ENCODE assay signal across 9 mouse cellular contexts in genomic region chr4:117156372-117156771, GRCm38 (mm10). TPM values are rescaled to one million over a fixed set of nuclear protein-coding genes. Genes with fewer than 3 reads are reported as not detected.
DNase-seq lines count a peak whose midpoint lies in the region; ATAC-seq and TF ChIP-seq lines count a peak whose summit lies in the region.
"Had no signal": no experiment of that assay in that cellular context is flagged by ENCODE, and none has a peak within 500 bp of the region (broad histone marks: within the 10 kb centered on the region; RNA-seq: fewer than 3 reads in every experiment).

No protein-coding gene starts in this region.

- peak overlapping the region; percentile 63 for H3K4me3 ChIP-seq in heart, postnatal 0 days (ENCODE audit: low read depth, low read length)
- peak overlapping the region; percentile 77; the same call in 1 of the 2 replicates for H3K4me3 ChIP-seq in bone marrow macrophage, adult 2 months (ENCODE audit: insufficient read depth, low read length)
- H3K4me3 ChIP-seq in hindbrain, embryonic 16.5 days (ENCODE audit: low read length), result peak overlapping the region; percentile 90
- peak overlapping the region; percentile 97 for H3K4me3 ChIP-seq in midbrain, embryonic 15.5 days

- no peaks in the 10 kb centered on the region for H3K9me3 ChIP-seq in heart, postnatal 0 days (replicated peaks; ENCODE audit: control insufficient read depth, low read length)
- no peaks in the 10 kb centered on the region for H3K9me3 ChIP-seq in hindbrain, embryonic 16.5 days (ENCODE audit: control insufficient read depth, low read length)
- no peaks in the 10 kb centered on the region for H3K9me3 ChIP-seq in midbrain, embryonic 15.5 days

- 0 out of 2 replicates have a peak overlapping the region, but pooled peaks have one; percentile 90 for H3K9ac ChIP-seq in heart, postnatal 0 days (replicated peaks; ENCODE audit: low read depth, low read length)
- H3K9ac ChIP-seq in hindbrain, embryonic 16.5 days (ENCODE audit: low read depth, low read length), result no peak overlapping the region
- H3K9ac ChIP-seq in midbrain, embryonic 15.5 days, result no peak overlapping the region

- DNase-seq in heart, postnatal 0 days (ENCODE audit: low spot score), result no peak
- no peak for DNase-seq in heart, adult 9 months (ENCODE audit: low spot score in 2 of 2)
- no peak for DNase-seq in gastrocnemius, postnatal 25 days

- WGBS in heart, postnatal 0 days, result 31% methylated on average over 6 of the region's 6 CpGs
- 27% methylated on average over 6 of the region's 6 CpGs for WGBS in hindbrain, embryonic 16.5 days
- 28% methylated on average over 6 of the region's 6 CpGs for WGBS in midbrain, embryonic 15.5 days

- H3K27ac ChIP-seq in heart, postnatal 0 days (ENCODE audit: low read depth), result peak overlapping the region; percentile 82; the same call in 1 of the 2 replicates
- H3K27ac ChIP-seq in bone marrow macrophage, adult 2 months (ENCODE audit: insufficient read depth, low read depth, low read length), result peak overlapping the region; percentile 64
- H3K27ac ChIP-seq in hindbrain, embryonic 16.5 days (ENCODE audit: low read depth, low read length), result peak overlapping the region; percentile 93
- peak overlapping the region; percentile 89 for H3K27ac ChIP-seq in midbrain, embryonic 15.5 days

- TF ChIP-seq EP300 in heart, postnatal 0 days (IDR thresholded peaks at IDR 0.05; ENCODE audit: low read depth), result no peak

- H3K4me1 ChIP-seq in heart, postnatal 0 days (ENCODE audit: control insufficient read depth, insufficient read depth), result peaks cover 7% of the 10 kb centered on the region; the same call in 1 of the 2 replicates
- H3K4me1 ChIP-seq in bone marrow macrophage, adult 2 months (ENCODE audit: control insufficient read depth, insufficient read depth, low read length), result peaks cover 12% of the 10 kb centered on the region
- peaks cover 10% of the 10 kb centered on the region; the same call in 1 of the 2 replicates for H3K4me1 ChIP-seq in hindbrain, embryonic 16.5 days (ENCODE audit: control insufficient read depth, insufficient read depth, low read depth, low read length)
- H3K4me1 ChIP-seq in midbrain, embryonic 15.5 days, result peaks cover 20% of the 10 kb centered on the region

- no peak for TF ChIP-seq POLR2A in bone marrow macrophage, adult 2 months (IDR thresholded peaks at IDR 0.05; ENCODE audit: borderline replicate concordance, low read depth, low read length)

- no peak for ATAC-seq in heart, postnatal 0 days (ENCODE audit: insufficient read depth, low read depth)
- ATAC-seq in hindbrain, embryonic 16.5 days, result no peak
- no peak for ATAC-seq in midbrain, embryonic 15.5 days (replicated peaks)
- ATAC-seq in megakaryocyte progenitor cell, adult 5-6 weeks (replicated peaks; ENCODE audit: poor library complexity), result no peak
- no peak for ATAC-seq in CD4-positive, CD25-positive, alpha-beta regulatory T cell, adult 4 months

- H3K4me2 ChIP-seq in heart, postnatal 0 days (ENCODE audit: low read depth, low read length), result peak overlapping the region; percentile 85
- H3K4me2 ChIP-seq in hindbrain, embryonic 16.5 days (ENCODE audit: low read length), result peak overlapping the region; percentile 80
- H3K4me2 ChIP-seq in midbrain, embryonic 15.5 days, result peak overlapping the region; percentile 87

- no peaks in the 10 kb centered on the region for H3K27me3 ChIP-seq in heart, postnatal 0 days (ENCODE audit: control insufficient read depth, insufficient read depth, low read length)
- H3K27me3 ChIP-seq in hindbrain, embryonic 16.5 days (replicated peaks; ENCODE audit: control insufficient read depth, insufficient read depth, low read length), result no peaks in the 10 kb centered on the region
- no peaks in the 10 kb centered on the region for H3K27me3 ChIP-seq in midbrain, embryonic 15.5 days (replicated peaks)
- H3K27me3 ChIP-seq: Patski had no signal

- H3K36me3 ChIP-seq in heart, postnatal 0 days (replicated peaks; ENCODE audit: control insufficient read depth, insufficient read depth, low read length), result peaks cover 50% of the 10 kb centered on the region
- peaks cover 22% of the 10 kb centered on the region for H3K36me3 ChIP-seq in hindbrain, embryonic 16.5 days (ENCODE audit: control insufficient read depth, insufficient read depth, low read length)
- H3K36me3 ChIP-seq in midbrain, embryonic 15.5 days (replicated peaks), result peaks cover 21% of the 10 kb centered on the region

- TF ChIP-seq CTCF in heart, postnatal 0 days (IDR thresholded peaks at IDR 0.05; ENCODE audit: low read depth), result no peak
- TF ChIP-seq CTCF in bone marrow macrophage, adult 2 months (IDR thresholded peaks at IDR 0.05; ENCODE audit: low read depth, low read length), result no peak

RNA-seq across cellular contexts. Expression of gene Rps8, which starts 0.3 kb away (rescaled TPM):
- 638 and 752 TPM in 2 replicates for total RNA-seq in heart, postnatal 0 days (2014; rRNA removed; ENCODE audit: low replicate concordance)
- 456 and 475 TPM in 2 replicates for polyA plus RNA-seq in heart, postnatal 0 days (2015; fragmentation: Nextera tagmentation; extraction: Ambion mirVana)
- polyA plus RNA-seq in bone marrow macrophage, adult 2 months (2012; ENCODE audit: insufficient read depth, insufficient read length, missing spikeins), result 1,158 and 1,548 TPM in 2 replicates
- 320 and 403 TPM in 2 replicates for polyA plus RNA-seq in hindbrain, embryonic 16.5 days (2015; fragmentation: Nextera tagmentation; extraction: Ambion mirVana)
- 430 and 431 TPM in 2 replicates for polyA plus RNA-seq in midbrain, embryonic 15.5 days (2015; fragmentation: Nextera tagmentation; extraction: Ambion mirVana)
- 100 to 1,000 TPM; 527 to 576 TPM for total RNA-seq in gastrocnemius, postnatal 25 days (2021)
- 4,838 and 5,186 TPM in 2 replicates for total RNA-seq in megakaryocyte progenitor cell, adult 5-6 weeks (2015)
- 1,989 and 2,131 TPM in 2 replicates for total RNA-seq in megakaryocyte progenitor cell, adult 5-6 weeks (2017)
- polyA plus RNA-seq in CD4-positive, CD25-positive, alpha-beta regulatory T cell, adult 4 months (2017; shearing (Covaris generic)), result 100 to 1,000 TPM; 663 to 923 TPM

RNA-seq across cellular contexts. Expression of gene Plk3, which starts 22.6 kb away (rescaled TPM):
- total RNA-seq in heart, postnatal 0 days (2014; rRNA removed; ENCODE audit: low replicate concordance), result 1.6 and 4.0 TPM in 2 replicates
- polyA plus RNA-seq in heart, postnatal 0 days (2015; fragmentation: Nextera tagmentation; extraction: Ambion mirVana), result 1.6 and 1.9 TPM in 2 replicates
- 2.9 and 3.3 TPM in 2 replicates for polyA plus RNA-seq in bone marrow macrophage, adult 2 months (2012; ENCODE audit: insufficient read depth, insufficient read length, missing spikeins)
- 24.0 and 24.8 TPM in 2 replicates for polyA plus RNA-seq in hindbrain, embryonic 16.5 days (2015; fragmentation: Nextera tagmentation; extraction: Ambion mirVana)
- polyA plus RNA-seq in midbrain, embryonic 15.5 days (2015; fragmentation: Nextera tagmentation; extraction: Ambion mirVana), result 19.1 and 19.3 TPM in 2 replicates
- under 1 TPM; 0.51 to 0.62 TPM for total RNA-seq in gastrocnemius, postnatal 25 days (2021)
- 1.4 and 2.0 TPM in 2 replicates for total RNA-seq in megakaryocyte progenitor cell, adult 5-6 weeks (2015)
- 1.1 and 4.1 TPM in 2 replicates for total RNA-seq in megakaryocyte progenitor cell, adult 5-6 weeks (2017)
- 10 to 100 TPM; 12.2 to 13.2 TPM for polyA plus RNA-seq in CD4-positive, CD25-positive, alpha-beta regulatory T cell, adult 4 months (2017; shearing (Covaris generic))

RNA-seq across cellular contexts. Expression of gene Kif2c, which starts 26.1 kb away (rescaled TPM):
- 8.2 and 23.3 TPM in 2 replicates for total RNA-seq in heart, postnatal 0 days (2014; rRNA removed; ENCODE audit: low replicate concordance)
- 8.9 and 10.3 TPM in 2 replicates for polyA plus RNA-seq in heart, postnatal 0 days (2015; fragmentation: Nextera tagmentation; extraction: Ambion mirVana)
- polyA plus RNA-seq in bone marrow macrophage, adult 2 months (2012; ENCODE audit: insufficient read depth, insufficient read length, missing spikeins), result 17.2 and 20.5 TPM in 2 replicates
- polyA plus RNA-seq in hindbrain, embryonic 16.5 days (2015; fragmentation: Nextera tagmentation; extraction: Ambion mirVana), result 10.1 and 14.0 TPM in 2 replicates
- 8.1 and 10.0 TPM in 2 replicates for polyA plus RNA-seq in midbrain, embryonic 15.5 days (2015; fragmentation: Nextera tagmentation; extraction: Ambion mirVana)
- total RNA-seq in gastrocnemius, postnatal 25 days (2021), result under 1 TPM; 0.36 to 0.40 TPM
- total RNA-seq in megakaryocyte progenitor cell, adult 5-6 weeks (2015), result 33.3 and 33.7 TPM in 2 replicates
- total RNA-seq in megakaryocyte progenitor cell, adult 5-6 weeks (2017), result 45.9 and 46.4 TPM in 2 replicates
- 1 to 10 TPM; 2.8 to 8.7 TPM for polyA plus RNA-seq in CD4-positive, CD25-positive, alpha-beta regulatory T cell, adult 4 months (2017; shearing (Covaris generic))

RNA-seq across cellular contexts. Expression of gene Tctex1d4, which starts 29.8 kb away (rescaled TPM):
- not detected in 2 replicates for total RNA-seq in heart, postnatal 0 days (2014; rRNA removed; ENCODE audit: low replicate concordance)
- 1.3 TPM in 1 of 2 replicates, not detected in the other for polyA plus RNA-seq in heart, postnatal 0 days (2015; fragmentation: Nextera tagmentation; extraction: Ambion mirVana)
- 2.2 and 4.4 TPM in 2 replicates for polyA plus RNA-seq in bone marrow macrophage, adult 2 months (2012; ENCODE audit: insufficient read depth, insufficient read length, missing spikeins)
- polyA plus RNA-seq in hindbrain, embryonic 16.5 days (2015; fragmentation: Nextera tagmentation; extraction: Ambion mirVana), result 1.5 and 1.8 TPM in 2 replicates
- polyA plus RNA-seq in midbrain, embryonic 15.5 days (2015; fragmentation: Nextera tagmentation; extraction: Ambion mirVana), result 0.42 TPM in 1 of 2 replicates, not detected in the other
- total RNA-seq in gastrocnemius, postnatal 25 days (2021), result not detected
- not detected in 2 replicates for total RNA-seq in megakaryocyte progenitor cell, adult 5-6 weeks (2015)
- not detected in 2 replicates for total RNA-seq in megakaryocyte progenitor cell, adult 5-6 weeks (2017)
- polyA plus RNA-seq in CD4-positive, CD25-positive, alpha-beta regulatory T cell, adult 4 months (2017; shearing (Covaris generic)), result 1 to 10 TPM; 3.2 to 6.2 TPM

RNA-seq across cellular contexts. Expression of gene Btbd19, which starts 30.8 kb away (rescaled TPM):
- total RNA-seq in heart, postnatal 0 days (2014; rRNA removed; ENCODE audit: low replicate concordance), result 7.4 and 8.6 TPM in 2 replicates
- polyA plus RNA-seq in heart, postnatal 0 days (2015; fragmentation: Nextera tagmentation; extraction: Ambion mirVana), result 2.7 and 2.8 TPM in 2 replicates
- polyA plus RNA-seq in bone marrow macrophage, adult 2 months (2012; ENCODE audit: insufficient read depth, insufficient read length, missing spikeins), result 4.3 and 4.8 TPM in 2 replicates
- polyA plus RNA-seq in hindbrain, embryonic 16.5 days (2015; fragmentation: Nextera tagmentation; extraction: Ambion mirVana), result 3.9 and 4.9 TPM in 2 replicates
- polyA plus RNA-seq in midbrain, embryonic 15.5 days (2015; fragmentation: Nextera tagmentation; extraction: Ambion mirVana), result 3.9 and 4.3 TPM in 2 replicates
- 1 to 10 TPM; 2.0 to 3.0 TPM for total RNA-seq in gastrocnemius, postnatal 25 days (2021)
- total RNA-seq in megakaryocyte progenitor cell, adult 5-6 weeks (2015), result 9.1 and 10.2 TPM in 2 replicates
- total RNA-seq in megakaryocyte progenitor cell, adult 5-6 weeks (2017), result 6.4 and 8.9 TPM in 2 replicates
- 10 to 100 TPM; 18.5 to 19.2 TPM for polyA plus RNA-seq in CD4-positive, CD25-positive, alpha-beta regulatory T cell, adult 4 months (2017; shearing (Covaris generic))
